Mouse (Mus musculus) macrophage (primary cell): ENCODE data around the gene Mrgprb1. TPM values are rescaled to one million over a fixed set of nuclear protein-coding genes. Genes with fewer than 3 reads are reported as not detected.
"Not testable (repeated sequence)": the region's sequence is repeated elsewhere in the genome, so short reads cannot be mapped to it uniquely, and the experiment has no call there.

Source experiments
- H3K27ac ChIP-seq: fragments of 350-480 bp; formaldehyde crosslinking; 2 replicates; pipeline ENCODE4 v1.9.0; 2021
- H3K36me3 ChIP-seq: fragments of 350-480 bp; formaldehyde crosslinking; 2 replicates; pipeline ENCODE4 v1.9.0; 2021; ENCODE audit errors: inconsistent target
- H3K4me3 ChIP-seq: fragments of 350-480 bp; formaldehyde crosslinking; 2 replicates; pipeline ENCODE4 v1.9.0; 2021; ENCODE audit errors: inconsistent target
- H3K79me2 ChIP-seq: fragments of 350-480 bp; formaldehyde crosslinking; 2 replicates; pipeline ENCODE4 v1.9.0; 2021; ENCODE audit errors: inconsistent target
- WGBS: methylation state at CpG from one replicate; pipeline ENCODE4 v1.1.7; 2026; ENCODE audit warnings: inconsistent platforms; ENCODE audit not compliant: missing documents; 5-methylcytosine and 5-hydroxymethylcytosine counted together
- polyA plus RNA-seq: library from polyadenylated mRNA; stranded (reverse); fragments of 250-400 nt; gene quantifications from 3 replicates; pipeline ENCODE4 v1.2.4, GENCODE M21; 2018; ENCODE audit warnings: inconsistent platforms
- total RNA-seq, 78 experiments: library from RNA; depleted of rRNA; stranded (reverse); fragments of 250-400 nt; gene quantifications; 1 replicate in 9 of 78; 2 replicates in 24 of 78; 3 replicates in 43 of 78; 4 replicates in 2 of 78; pipeline ENCODE4 v1.2.4; 2018; ENCODE audit warnings: inconsistent platforms in 56 of 78

Mrgprb1 gene
- not detected for total RNA-seq (2018; cell fraction: chromatin; rRNA removed)
- total RNA-seq (2018; cell fraction: cytosol; rRNA removed) = not detected
- not detected for total RNA-seq (2018; cell fraction: nucleus; rRNA removed)
- not detected in 3 replicates for polyA plus RNA-seq

DNA sequence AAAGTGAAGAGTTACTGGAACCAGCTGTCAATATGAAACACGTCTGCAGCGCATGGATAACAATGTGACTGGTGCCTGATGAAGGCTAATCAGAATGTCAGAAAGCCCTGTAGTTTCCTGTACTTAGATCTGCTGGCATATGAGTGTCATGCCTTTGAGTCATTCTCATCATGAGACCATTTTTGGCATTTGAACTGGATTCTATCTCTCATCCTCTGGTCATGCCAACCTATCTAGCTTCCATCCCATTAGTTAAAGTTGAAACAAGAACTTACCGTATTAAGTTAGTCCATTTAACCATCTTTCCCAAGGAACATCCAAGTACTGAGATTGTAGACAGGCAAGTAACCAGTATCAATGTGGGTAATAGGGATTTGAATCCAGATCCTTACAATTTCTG, at the start of gene Mrgprb1:
TSS of gene Mrgprb1 (minus strand) at position 101 of the 400 bp plus-strand sequence.
- Histone ChIP-seq H3K27ac (no peak within 1 kb of the TSS), H3K36me3 (no peaks in the 10 kb centered on the region), H3K79me2 (no peaks in the 10 kb centered on the region), H3K4me3 (no peak within 1 kb of the TSS)
- 98% methylated on average over 3 of the region's 3 CpGs for WGBS

DNA sequence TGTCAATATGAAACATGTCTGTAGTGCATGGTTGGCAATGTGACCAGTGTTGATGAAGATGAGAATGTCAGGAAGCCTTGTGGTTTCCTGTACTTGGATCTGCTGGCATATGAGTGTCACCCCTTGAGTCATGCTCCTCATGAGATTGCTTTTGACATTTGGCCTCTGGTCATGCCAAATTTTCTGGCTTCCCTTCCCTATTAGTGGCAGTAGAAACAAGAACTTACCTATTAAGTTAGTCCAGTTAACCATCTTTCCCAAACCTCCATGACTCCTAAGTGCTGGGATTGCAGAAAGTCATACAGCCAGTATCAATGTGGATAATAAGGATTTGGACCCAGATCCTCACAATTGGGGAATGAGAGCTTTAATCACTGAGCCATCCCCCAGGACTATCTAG, 43.1 kb upstream of the Mrgprb1 start, which contains the start of gene Mrgprx2:
TSS of gene Mrgprx2 (minus strand) at position 101 of the 400 bp plus-strand sequence.
- H3K4me3 ChIP-seq = no peak within 1 kb of the TSS
- no peaks in the 10 kb centered on the region for H3K36me3 ChIP-seq
- no peak within 1 kb of the TSS for H3K27ac ChIP-seq
- no peaks in the 10 kb centered on the region for H3K79me2 ChIP-seq

- H3K27ac ChIP-seq = no peak overlapping the region
- WGBS = 58% methylated on average over 2 of the region's 3 CpGs
- H3K4me3 ChIP-seq = no peak overlapping the region
- H3K36me3 ChIP-seq = no peaks in the 10 kb centered on the region
- H3K79me2 ChIP-seq = no peaks in the 10 kb centered on the region
Observed at GRCm38 (mm10) chr7:48436581-48436980, 19.6 kb downstream of the Mrgprb1 start.

DNA sequence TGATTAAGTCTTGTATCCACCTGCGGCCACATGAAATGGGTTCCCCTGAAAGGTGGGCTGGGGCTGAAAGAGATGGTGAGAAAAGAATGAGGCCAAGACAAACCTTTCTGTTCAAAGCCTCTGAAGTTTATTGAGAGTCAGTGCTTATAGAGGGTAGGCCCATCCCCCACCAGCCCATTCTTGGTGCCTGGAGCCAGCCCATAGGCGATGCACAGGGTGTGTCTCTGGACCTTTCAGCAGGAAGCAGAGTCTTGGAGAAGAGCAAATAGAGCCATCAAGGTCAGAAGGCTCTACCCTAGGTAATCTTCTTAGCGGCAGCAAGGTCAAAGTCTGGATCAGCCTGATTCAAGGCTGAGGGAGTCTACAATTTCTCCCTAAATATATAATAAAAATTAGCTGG, 20.2 kb downstream of the Mrgprb1 start:
- H3K79me2 ChIP-seq, H3K27ac ChIP-seq, H3K36me3 ChIP-seq, H3K4me3 ChIP-seq: not testable (repeated sequence)
- 80% methylated on average over 3 of the region's 3 CpGs for WGBS

Other genes starting within 250 kb of the Mrgprb1 start
- not detected in 3 replicates for gene Mrgprb8, start 67.8 kb downstream of the Mrgprb1 start, polyA plus RNA-seq
- not detected in 3 replicates for gene Mrgprx2, start 43.0 kb upstream of the Mrgprb1 start, polyA plus RNA-seq
- not detected in 3 replicates for gene Mrgprb2, start 101.7 kb upstream of the Mrgprb1 start, polyA plus RNA-seq
- not detected in 3 replicates for gene Mrgprb3, start 187.5 kb upstream of the Mrgprb1 start, polyA plus RNA-seq